Mouse (Mus musculus): ENCODE results near the gene Mat2a. TPM values are rescaled to one million over a fixed set of nuclear protein-coding genes. Genes with fewer than 3 reads are reported as not detected.

The Mat2a gene
- 213 TPM for polyA plus RNA-seq (2014; fragmentation: Illumina TruSeq; extraction: RNeasy Lipid Tissue Mini Kit (QIAGEN cat#74804); ENCODE audit: low read depth, low replicate concordance)

DNA sequence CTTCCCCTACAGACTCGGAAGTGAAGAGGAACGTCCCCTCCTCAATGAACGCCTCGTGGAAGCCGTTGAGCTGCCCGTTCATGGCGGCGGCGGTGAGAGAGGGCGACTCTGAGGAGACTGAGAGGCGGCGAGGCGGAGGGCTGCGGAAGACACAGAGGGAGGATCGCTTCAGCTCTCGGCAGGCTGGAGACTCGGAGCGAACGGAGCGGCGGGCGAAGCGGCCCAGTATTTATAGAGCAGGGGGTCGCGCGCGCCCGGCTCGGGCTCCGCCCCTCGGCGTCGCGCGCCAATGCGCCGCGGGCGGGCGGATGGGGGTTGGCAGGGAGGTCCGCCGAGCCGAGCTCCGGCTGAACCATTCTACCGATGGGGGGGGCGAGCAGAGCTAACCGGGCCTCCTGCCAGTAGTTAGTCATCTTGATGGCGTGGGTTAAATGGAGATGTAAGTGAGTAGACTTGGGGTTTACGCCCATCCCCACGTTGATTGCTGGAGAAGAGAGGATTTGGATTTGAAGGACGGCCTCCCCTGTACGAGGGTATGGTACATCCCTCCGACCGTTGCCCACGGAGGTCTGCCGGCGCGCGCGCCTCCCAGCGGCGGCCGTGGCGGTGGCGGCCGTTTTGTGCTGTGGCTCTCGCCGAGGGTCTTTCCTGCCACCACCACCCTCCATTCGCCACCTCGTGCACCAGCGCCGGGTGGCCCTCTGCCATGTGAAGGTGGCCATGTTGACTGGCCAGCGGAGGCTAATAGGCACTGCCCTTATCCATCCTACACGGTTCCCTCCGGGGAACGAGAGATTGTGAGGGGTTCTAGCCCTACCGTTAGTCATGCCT, at the start of gene Mat2a:
TSS of gene Mat2a (minus strand) at position 204 of the 831 bp plus-strand sequence.

DNA sequence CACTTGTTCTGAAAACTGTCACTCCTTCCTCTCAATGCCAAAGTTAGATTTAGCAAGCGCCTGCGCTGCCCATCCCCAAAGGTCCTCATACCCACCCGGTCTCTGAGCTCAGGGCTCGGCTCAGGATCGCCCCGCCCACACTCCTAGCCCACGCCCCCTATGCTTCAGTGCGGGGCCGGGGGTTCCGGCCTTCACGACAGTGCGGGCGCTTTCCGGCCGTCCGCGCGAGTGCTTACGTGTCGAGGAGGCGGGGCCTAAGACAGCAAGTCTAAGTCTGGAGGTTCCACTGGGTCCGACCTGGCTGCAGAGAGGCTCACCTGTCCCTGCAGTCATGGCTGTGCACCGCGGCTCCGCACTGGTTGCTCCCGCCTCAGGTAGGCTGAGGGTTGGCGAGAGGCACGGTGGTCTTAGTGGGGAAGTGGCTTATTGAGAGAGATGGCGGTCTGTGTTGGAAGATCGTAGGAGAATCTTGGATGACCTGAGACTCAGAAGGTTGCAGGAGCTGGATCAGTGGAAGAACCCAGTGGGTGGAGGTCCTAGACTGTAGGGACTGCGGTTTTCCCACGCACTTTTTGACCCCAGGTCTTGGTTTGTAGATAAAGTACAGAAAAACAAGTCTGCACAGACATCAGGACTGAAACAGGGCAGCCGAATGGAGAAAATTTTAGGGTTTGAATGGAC, 25.1 kb downstream of the Mat2a start, which contains the start of gene Ggcx:
TSS of gene Ggcx (plus strand) at position 233 of the 681 bp plus-strand sequence.

DNA sequence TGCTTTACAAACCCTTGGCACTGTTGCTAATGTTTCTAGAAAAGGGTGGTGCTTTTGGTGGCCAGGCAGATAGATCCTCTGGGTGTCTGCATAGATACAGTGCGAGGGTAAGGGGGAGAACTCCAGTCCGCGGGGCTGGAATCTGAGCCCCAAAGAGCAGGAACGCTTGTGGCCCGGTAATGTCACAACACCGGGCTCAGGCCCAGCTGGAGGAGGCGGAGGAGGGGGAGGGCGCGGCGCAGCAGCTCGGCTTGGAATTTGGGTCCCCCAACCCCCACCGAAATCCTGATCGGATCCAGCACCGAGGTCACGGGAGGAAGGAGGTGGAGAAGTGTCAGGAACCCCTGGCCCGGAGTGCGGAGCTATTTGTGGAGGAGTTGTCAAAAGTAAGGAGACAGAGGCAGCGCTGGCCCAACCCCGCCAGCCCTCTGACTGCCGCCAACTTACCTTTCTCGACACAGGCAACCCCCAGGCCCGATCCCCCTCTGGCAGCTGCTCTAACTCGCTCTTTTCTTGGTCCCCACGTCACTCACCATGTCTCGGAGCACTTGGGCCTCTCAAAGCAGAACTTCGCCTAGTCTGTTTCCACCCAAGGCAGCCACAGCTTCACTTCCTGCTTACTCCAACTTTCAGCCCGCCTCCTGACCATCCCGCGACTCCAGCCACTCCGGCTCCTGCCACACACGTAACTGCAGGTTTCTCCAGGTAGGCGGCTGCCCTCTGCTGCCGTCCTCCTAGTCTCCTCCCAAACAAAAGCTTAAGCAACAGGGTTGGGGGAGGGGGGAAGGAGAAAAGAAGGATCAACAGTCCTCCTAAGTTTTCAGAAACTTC, 49.2 kb downstream of the Mat2a start, which contains the start of gene Vamp8:
TSS of gene Vamp8 (minus strand) at position 763 of the 831 bp plus-strand sequence.

Other genes with a start within 250 kb of the Mat2a start
- gene Atoh8, start 204.0 kb downstream of the Mat2a start, polyA plus RNA-seq (2014; fragmentation: Illumina TruSeq; extraction: RNeasy Lipid Tissue Mini Kit (QIAGEN cat#74804); ENCODE audit: low read depth, low replicate concordance): 9.7 TPM
- gene Sftpb, start 134.9 kb downstream of the Mat2a start, polyA plus RNA-seq (2014; fragmentation: Illumina TruSeq; extraction: RNeasy Lipid Tissue Mini Kit (QIAGEN cat#74804); ENCODE audit: low read depth, low replicate concordance): not detected
- 15.8 TPM for gene Usp39, start 94.4 kb downstream of the Mat2a start, polyA plus RNA-seq (2014; fragmentation: Illumina TruSeq; extraction: RNeasy Lipid Tissue Mini Kit (QIAGEN cat#74804); ENCODE audit: low read depth, low replicate concordance)
- 13.1 TPM for gene 0610030E20Rik, start 92.2 kb downstream of the Mat2a start, polyA plus RNA-seq (2014; fragmentation: Illumina TruSeq; extraction: RNeasy Lipid Tissue Mini Kit (QIAGEN cat#74804); ENCODE audit: low read depth, low replicate concordance)
- gene Tmem150a, start 84.1 kb downstream of the Mat2a start, polyA plus RNA-seq (2014; fragmentation: Illumina TruSeq; extraction: RNeasy Lipid Tissue Mini Kit (QIAGEN cat#74804); ENCODE audit: low read depth, low replicate concordance): 40.1 TPM
- 71.2 TPM for gene Rnf181, start 72.6 kb downstream of the Mat2a start, polyA plus RNA-seq (2014; fragmentation: Illumina TruSeq; extraction: RNeasy Lipid Tissue Mini Kit (QIAGEN cat#74804); ENCODE audit: low read depth, low replicate concordance)
- gene Vamp5, start 59.1 kb downstream of the Mat2a start, polyA plus RNA-seq (2014; fragmentation: Illumina TruSeq; extraction: RNeasy Lipid Tissue Mini Kit (QIAGEN cat#74804); ENCODE audit: low read depth, low replicate concordance): 93.9 TPM
- gene Vamp8, start 48.9 kb downstream of the Mat2a start, polyA plus RNA-seq (2014; fragmentation: Illumina TruSeq; extraction: RNeasy Lipid Tissue Mini Kit (QIAGEN cat#74804); ENCODE audit: low read depth, low replicate concordance): 110 TPM
- gene Ggcx, start 25.2 kb downstream of the Mat2a start, polyA plus RNA-seq (2014; fragmentation: Illumina TruSeq; extraction: RNeasy Lipid Tissue Mini Kit (QIAGEN cat#74804); ENCODE audit: low read depth, low replicate concordance): 23.4 TPM
- gene Sh2d6, start 82.1 kb upstream of the Mat2a start, polyA plus RNA-seq (2014; fragmentation: Illumina TruSeq; extraction: RNeasy Lipid Tissue Mini Kit (QIAGEN cat#74804); ENCODE audit: low read depth, low replicate concordance): not detected
- 18.2 TPM for gene Capg, start 104.8 kb upstream of the Mat2a start, polyA plus RNA-seq (2014; fragmentation: Illumina TruSeq; extraction: RNeasy Lipid Tissue Mini Kit (QIAGEN cat#74804); ENCODE audit: low read depth, low replicate concordance)
- gene Elmod3, start 158.9 kb upstream of the Mat2a start, polyA plus RNA-seq (2014; fragmentation: Illumina TruSeq; extraction: RNeasy Lipid Tissue Mini Kit (QIAGEN cat#74804); ENCODE audit: low read depth, low replicate concordance): 23.2 TPM
- 61.5 TPM for gene Retsat, start 158.9 kb upstream of the Mat2a start, polyA plus RNA-seq (2014; fragmentation: Illumina TruSeq; extraction: RNeasy Lipid Tissue Mini Kit (QIAGEN cat#74804); ENCODE audit: low read depth, low replicate concordance)
- 62.4 TPM for gene Tgoln1, start 177.4 kb upstream of the Mat2a start, polyA plus RNA-seq (2014; fragmentation: Illumina TruSeq; extraction: RNeasy Lipid Tissue Mini Kit (QIAGEN cat#74804); ENCODE audit: low read depth, low replicate concordance)